Mouse (Mus musculus) stomach, embryonic 14.5 days (tissue): ENCODE data around the gene Cdk14. TPM values are rescaled to one million over a fixed set of nuclear protein-coding genes. Genes with fewer than 3 reads are reported as not detected.
"Not testable (repeated sequence)": the region's sequence is repeated elsewhere in the genome, so short reads cannot be mapped to it uniquely, and the experiment has no call there.

Experiments
- ATAC-seq: fragments of 200-750 bp; cut with Nextera tagmentation; 2 replicates; pipeline ENCODE4 v1.8.0; 2017; ENCODE audit warnings: low read depth, moderate TSS enrichment; ENCODE audit not compliant: insufficient number of reproducible peaks, insufficient read depth, low FRiP score
- H3K27ac ChIP-seq: fragments of 300-500 bp; sonication (generic); 2 replicates; pipeline ENCODE4 v1.5.1; 2014; ENCODE audit warnings: mild to moderate bottlenecking, low read length, moderate library complexity, mixed read lengths
- H3K27me3 ChIP-seq: fragments of 300-500 bp; sonication (generic); 2 replicates; pipeline ENCODE4 v1.6.1; 2014; ENCODE audit warnings: low read length, control low read depth, mixed read lengths; ENCODE audit not compliant: control insufficient read depth, insufficient read depth
- H3K36me3 ChIP-seq: fragments of 300-500 bp; sonication (generic); 2 replicates; pipeline ENCODE4 v1.6.1; 2014; ENCODE audit warnings: mild to moderate bottlenecking, control low read depth, low read length, moderate library complexity, mixed read lengths; ENCODE audit not compliant: control insufficient read depth, insufficient read depth
- H3K4me1 ChIP-seq: fragments of 300-500 bp; sonication (generic); 2 replicates; pipeline ENCODE4 v1.6.1; 2014; ENCODE audit warnings: low read length, control low read depth, mixed read lengths; ENCODE audit not compliant: control insufficient read depth, insufficient read depth
- H3K4me2 ChIP-seq: fragments of 300-500 bp; sonication (generic); replicated peaks from 2 replicates; pipeline ENCODE4 v1.6.1; 2014; ENCODE audit warnings: low read depth, low read length, control low read depth
- H3K4me3 ChIP-seq: fragments of 300-500 bp; sonication (generic); 2 replicates; pipeline ENCODE4 v1.5.1; 2014; ENCODE audit warnings: low read depth, low read length, control low read depth
- H3K9ac ChIP-seq: fragments of 300-500 bp; sonication (generic); replicated peaks from 2 replicates; pipeline ENCODE4 v1.6.1; 2014; ENCODE audit warnings: low read depth, mild to moderate bottlenecking, control low read depth, low read length, moderate library complexity, mixed read lengths
- H3K9me3 ChIP-seq: fragments of 300-500 bp; sonication (generic); 2 replicates; pipeline ENCODE4 v1.6.1; 2016; ENCODE audit warnings: low read depth, low read length, control low read depth; ENCODE audit not compliant: control insufficient read depth
- WGBS: fragments of 180-500 bp; shearing (Covaris S2); extraction: QIAGEN DNeasy Blood & Tissue Kit; methylation state at CpG from one replicate; pipeline ENCODE4 v1.1.7; 2014; 5-methylcytosine and 5-hydroxymethylcytosine counted together
- polyA plus RNA-seq: library from polyadenylated mRNA; unstranded; fragments of >200 nt; fragmentation: Nextera tagmentation; extraction: Ambion mirVana; gene quantifications from 2 replicates; pipeline ENCODE4 v1.2.1, GENCODE M21; 2014

Gene Cdk14
- polyA plus RNA-seq, 1 experiment from 2014 or later = 28.3 TPM

DNA sequence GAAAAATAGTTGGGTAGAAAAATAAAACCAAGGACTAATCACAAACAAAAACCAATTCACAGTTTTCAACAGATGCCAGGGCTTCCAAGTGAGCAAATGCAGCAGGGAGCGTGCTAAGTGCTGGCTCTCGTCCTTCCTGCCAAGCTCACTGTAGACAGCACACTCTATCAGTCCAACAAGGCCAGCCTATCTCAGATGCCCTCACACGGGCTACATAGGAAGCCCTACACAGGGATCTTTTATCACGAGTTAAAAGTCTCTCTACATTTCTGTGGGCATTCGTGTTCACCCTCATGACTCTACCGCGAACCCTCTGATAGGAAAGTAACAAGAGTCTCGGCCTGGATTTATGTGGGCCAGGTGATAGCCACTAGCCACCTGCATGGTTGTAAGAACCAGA lies 78.5 kb downstream of the Cdk14 start:
- no peak for ATAC-seq
- Histone ChIP-seq H3K4me2 (no peak overlapping the region), H3K9ac (no peak overlapping the region), H3K27me3 (no peaks in the 10 kb centered on the region), H3K4me1 (peaks cover 19% of the 10 kb centered on the region), H3K36me3 (no peaks in the 10 kb centered on the region), H3K9me3 (no peaks in the 10 kb centered on the region), H3K4me3 (no peak overlapping the region), H3K27ac (no peak overlapping the region)
- WGBS = 72% methylated on average over 8 of the region's 8 CpGs

GRCm38 (mm10) chr5:5333916-5334315 lies 86.2 kb downstream of the Cdk14 start:
- H3K36me3 ChIP-seq = no peaks in the 10 kb centered on the region
- no peaks in the 10 kb centered on the region for H3K27me3 ChIP-seq
- no peak overlapping the region for H3K9ac ChIP-seq
- H3K27ac ChIP-seq = no peak overlapping the region
- no peaks in the 10 kb centered on the region for H3K4me1 ChIP-seq
- H3K9me3 ChIP-seq = no peaks in the 10 kb centered on the region
- no peak for ATAC-seq
- 88% methylated on average over 8 of the region's 8 CpGs for WGBS
- no peak overlapping the region for H3K4me2 ChIP-seq
- H3K4me3 ChIP-seq = no peak overlapping the region

GRCm38 (mm10) chr5:5330926-5331460 lies 89.1 kb downstream of the Cdk14 start:
- WGBS = 79% methylated on average over 10 of the region's 10 CpGs
- Histone ChIP-seq H3K4me1 (no peaks in the 10 kb centered on the region), H3K36me3 (no peaks in the 10 kb centered on the region), H3K27me3 (no peaks in the 10 kb centered on the region), H3K9ac (no peak overlapping the region), H3K4me3 (no peak overlapping the region), H3K4me2 (no peak overlapping the region), H3K27ac (no peak overlapping the region), H3K9me3 (no peaks in the 10 kb centered on the region)
- no peak for ATAC-seq

DNA sequence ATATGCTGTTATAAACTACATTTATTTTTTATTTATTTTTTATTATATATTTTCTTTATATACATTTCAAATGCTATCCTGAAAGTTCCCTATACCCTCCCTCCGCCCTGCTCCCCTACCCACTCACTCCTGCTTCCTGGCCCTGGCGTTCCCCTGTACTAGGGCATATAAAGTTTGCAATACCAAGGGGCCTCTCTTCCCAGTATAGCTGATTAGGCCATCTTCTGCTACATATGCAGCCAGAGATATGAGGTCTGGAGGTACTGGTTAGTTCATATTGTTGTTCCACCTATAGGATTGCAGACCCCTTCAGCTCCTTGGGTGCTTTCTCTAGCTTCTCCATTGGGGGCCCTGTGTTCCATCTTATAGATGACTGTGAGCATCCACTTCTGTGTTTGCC lies 91.1 kb downstream of the Cdk14 start:
- H3K9ac ChIP-seq, H3K9me3 ChIP-seq, H3K36me3 ChIP-seq, H3K4me1 ChIP-seq, ATAC-seq, H3K4me3 ChIP-seq, H3K27ac ChIP-seq, H3K4me2 ChIP-seq, H3K27me3 ChIP-seq: not testable (repeated sequence)
- WGBS = 89% methylated on average over 2 of the region's 2 CpGs

DNA sequence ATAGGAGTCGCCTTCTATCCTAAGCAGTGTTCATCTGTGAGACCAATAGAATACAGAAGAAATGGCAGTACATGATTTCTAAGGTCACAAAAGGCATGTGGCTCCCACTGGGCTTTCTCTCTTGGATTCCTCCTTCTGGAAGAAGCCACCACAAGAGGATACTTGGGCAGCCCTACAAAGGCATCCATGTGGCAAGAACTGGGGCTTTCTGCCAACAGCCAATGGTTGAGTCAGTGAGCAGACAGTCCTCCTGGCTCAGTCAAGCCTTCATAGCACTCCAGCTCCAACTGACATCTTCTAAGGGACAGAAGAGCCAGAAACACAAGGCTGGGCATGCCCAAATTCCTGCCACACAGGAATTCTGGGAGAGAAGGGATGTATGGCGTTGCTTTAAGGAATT lies 93.4 kb downstream of the Cdk14 start:
- Histone ChIP-seq H3K4me1 (no peaks in the 10 kb centered on the region), H3K9ac (no peak overlapping the region), H3K4me2 (no peak overlapping the region), H3K4me3 (no peak overlapping the region), H3K27me3 (no peaks in the 10 kb centered on the region), H3K27ac (no peak overlapping the region), H3K36me3 (no peaks in the 10 kb centered on the region), H3K9me3 (no peaks in the 10 kb centered on the region)
- whole genome bisulfite sequencing = 89% methylated on average over 2 of the region's 2 CpGs
- no peak for ATAC-seq

- Histone ChIP-seq H3K27ac (no peak overlapping the region), H3K4me2 (no peak overlapping the region), H3K4me1 (peaks cover 6% of the 10 kb centered on the region; the same call in 1 of the 2 replicates), H3K9ac (no peak overlapping the region), H3K9me3 (no peaks in the 10 kb centered on the region), H3K36me3 (no peaks in the 10 kb centered on the region), H3K4me3 (no peak overlapping the region), H3K27me3 (no peaks in the 10 kb centered on the region)
- WGBS = 79% methylated on average over 8 of the region's 8 CpGs
- ATAC-seq = no peak
Measured at GRCm38 (mm10) chr5:5322699-5323098, 97.4 kb downstream of the Cdk14 start.

GRCm38 (mm10) chr5:5320506-5321181 lies 99.5 kb downstream of the Cdk14 start:
- Histone ChIP-seq H3K27ac (no peak overlapping the region), H3K4me3 (no peak overlapping the region), H3K4me1 (peaks cover 6% of the 10 kb centered on the region; the same call in 1 of the 2 replicates), H3K9me3 (no peaks in the 10 kb centered on the region), H3K27me3 (no peaks in the 10 kb centered on the region), H3K4me2 (no peak overlapping the region), H3K36me3 (no peaks in the 10 kb centered on the region), H3K9ac (no peak overlapping the region)
- no peak for ATAC-seq
- 56% methylated on average over 2 of the region's 2 CpGs for WGBS

DNA sequence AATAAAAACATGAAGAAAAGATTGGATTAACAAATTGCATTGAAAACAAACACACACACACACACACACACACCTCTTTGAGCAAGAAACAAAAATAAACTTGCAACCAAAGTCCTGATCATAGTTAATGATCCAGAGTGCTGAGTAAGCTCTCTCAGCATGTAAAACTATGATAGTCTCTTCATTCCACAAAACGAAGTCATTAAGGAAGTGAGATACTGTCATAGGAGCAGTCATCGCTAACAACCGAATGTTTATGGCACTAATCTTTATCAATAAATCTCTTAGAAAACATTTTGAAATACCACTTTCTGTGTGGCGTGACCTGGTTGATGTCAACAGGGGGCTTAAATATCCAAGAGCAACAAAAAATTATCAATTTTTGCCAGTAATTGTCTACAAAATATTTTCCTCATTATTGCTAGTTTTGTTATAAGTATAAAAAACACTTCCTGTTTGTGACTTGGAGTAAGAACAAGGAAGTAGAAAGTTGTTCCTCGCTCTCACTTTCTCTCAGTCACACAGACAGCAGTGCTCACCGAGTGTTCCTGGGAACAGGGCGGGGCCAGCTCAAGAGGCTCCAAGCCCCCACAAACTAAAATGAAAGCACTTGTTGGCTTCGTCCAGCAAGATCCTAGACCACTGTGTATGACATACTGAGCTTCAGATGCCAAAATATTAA lies 100.1 kb downstream of the Cdk14 start:
- H3K9me3 ChIP-seq = no peaks in the 10 kb centered on the region
- H3K9ac ChIP-seq = no peak overlapping the region
- H3K36me3 ChIP-seq = no peaks in the 10 kb centered on the region
- WGBS = 72% methylated on average over 8 of the region's 8 CpGs
- no peak; the same call in 1 of the 2 replicates for ATAC-seq
- no peak overlapping the region for H3K4me2 ChIP-seq
- H3K27ac ChIP-seq = no peak overlapping the region; the same call in 1 of the 2 replicates
- H3K4me1 ChIP-seq = peaks cover 6% of the 10 kb centered on the region; the same call in 1 of the 2 replicates
- no peaks in the 10 kb centered on the region for H3K27me3 ChIP-seq
- no peak overlapping the region for H3K4me3 ChIP-seq
